Mouse (Mus musculus): ENCODE results near the gene Mboat1.

DNA sequence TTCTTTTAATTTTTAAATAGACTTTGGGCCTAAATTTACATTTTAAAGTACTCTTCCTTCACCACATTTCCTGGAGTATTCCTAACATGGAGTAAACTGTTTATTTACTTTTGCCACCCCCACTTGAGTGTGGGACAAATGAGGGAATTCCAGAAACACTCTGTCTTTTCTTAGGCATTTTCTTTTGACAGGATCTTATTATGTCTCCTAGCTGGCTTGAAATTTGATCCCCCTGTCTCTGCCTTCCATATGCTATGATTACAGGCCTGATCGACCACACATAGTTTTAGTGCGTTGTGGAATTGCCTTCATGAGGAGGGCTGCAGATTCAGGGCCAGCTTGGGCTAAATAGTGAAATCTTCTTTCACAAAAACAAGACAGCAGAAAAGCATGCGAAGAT is 85.0 kb downstream of the Mboat1 start:
- TF ChIP-seq POLR2A (IDR thresholded peaks at IDR 0.05; ENCODE audit: borderline replicate concordance, control insufficient read depth, low read depth, low read length), result no peak
- no peak for TF ChIP-seq CTCF (IDR thresholded peaks at IDR 0.05; ENCODE audit: control insufficient read depth, insufficient read depth, low read length)

Data from bone marrow, adult 2 months (tissue).